Mouse (Mus musculus) liver, embryonic 16.5 days (tissue): ENCODE data around the gene Prr22. TPM values are rescaled to one million over a fixed set of nuclear protein-coding genes. Genes with fewer than 3 reads are reported as not detected.

Experiments used
- ATAC-seq: fragments of 200-750 bp; cut with Nextera tagmentation; 2 replicates; pipeline ENCODE4 v1.8.0; 2017; ENCODE audit warnings: low read depth, mild to moderate bottlenecking, moderate number of reproducible peaks, moderate library complexity
- H3K27ac ChIP-seq: fragments of 300-500 bp; sonication (generic); 2 replicates; pipeline ENCODE4 v1.5.1; 2014; ENCODE audit warnings: mild to moderate bottlenecking, low read length
- H3K27me3 ChIP-seq: fragments of 300-500 bp; sonication (generic); 2 replicates; pipeline ENCODE4 v1.6.1; 2014; ENCODE audit warnings: low read depth, low read length, mixed read lengths; ENCODE audit not compliant: control insufficient read depth, insufficient read depth
- H3K36me3 ChIP-seq: fragments of 300-500 bp; sonication (generic); 2 replicates; pipeline ENCODE4 v1.6.1; 2014; ENCODE audit warnings: mild to moderate bottlenecking; ENCODE audit not compliant: control insufficient read depth, insufficient read depth
- H3K4me1 ChIP-seq: fragments of 300-500 bp; sonication (generic); 2 replicates; pipeline ENCODE4 v1.6.1; 2014; ENCODE audit warnings: low read depth, low read length, mixed read lengths; ENCODE audit not compliant: control insufficient read depth
- H3K4me2 ChIP-seq: fragments of 300-500 bp; sonication (generic); 2 replicates; pipeline ENCODE4 v1.6.1; 2014; ENCODE audit warnings: low read depth, low read length, mixed read lengths
- H3K4me3 ChIP-seq: fragments of 300-500 bp; sonication (generic); 2 replicates; pipeline ENCODE4 v1.5.1; 2014; ENCODE audit warnings: low read depth, mild to moderate bottlenecking, low read length
- H3K9ac ChIP-seq: fragments of 300-500 bp; sonication (generic); 2 replicates; pipeline ENCODE4 v1.6.1; 2014; ENCODE audit warnings: low read depth, low read length
- H3K9me3 ChIP-seq: fragments of 300-500 bp; sonication (generic); replicated peaks from 2 replicates; pipeline ENCODE4 v1.6.1; 2016; ENCODE audit warnings: low read length; ENCODE audit not compliant: control insufficient read depth
- WGBS: fragments of 180-500 bp; shearing (Covaris S2); extraction: QIAGEN DNeasy Blood & Tissue Kit; methylation state at CpG from one replicate; pipeline ENCODE4 v1.1.7; 2014; ENCODE audit not compliant: insufficient replicate concordance; 5-methylcytosine and 5-hydroxymethylcytosine counted together
- polyA plus RNA-seq: library from polyadenylated mRNA; unstranded; fragments of >200 nt; fragmentation: Nextera tagmentation; extraction: Ambion mirVana; gene quantifications from 2 replicates; pipeline ENCODE4 v1.2.1, GENCODE M21; 2015

Prr22 gene
- polyA plus RNA-seq: 0.42 and 0.44 TPM in 2 replicates

DNA sequence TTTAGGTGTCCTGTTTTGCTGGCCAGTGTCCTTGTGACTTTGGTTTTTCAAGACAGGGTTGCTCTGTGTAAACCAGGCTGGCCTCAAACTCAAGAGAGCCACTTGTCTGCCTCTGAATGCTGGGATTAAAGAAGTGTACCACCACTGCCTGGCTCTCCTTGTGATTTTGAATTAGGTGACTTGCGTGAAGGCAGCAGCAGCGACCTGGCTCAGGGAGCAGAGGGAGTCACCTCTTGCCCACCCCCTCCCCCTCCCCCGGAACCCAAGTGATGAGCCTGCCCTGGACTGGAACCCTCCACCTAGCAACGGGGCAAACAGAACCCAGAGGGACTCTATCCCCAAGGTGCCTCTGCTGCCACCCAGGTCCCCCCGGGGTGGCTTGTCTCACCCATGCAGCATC lies at the start of gene Prr22:
Prr22 (plus strand) TSS at position 301 of the 400 bp plus-strand sequence.
- no peaks in the 10 kb centered on the region for H3K27me3 ChIP-seq
- no peaks in the 10 kb centered on the region for H3K9me3 ChIP-seq
- 82% methylated on average over 5 of the region's 5 CpGs for WGBS
- no peak within 1 kb of the TSS for H3K27ac ChIP-seq
- H3K4me1 ChIP-seq: peaks cover 17% of the 10 kb centered on the region
- no peak within 1 kb of the TSS for H3K4me2 ChIP-seq
- no peak within 1 kb of the TSS for H3K9ac ChIP-seq
- no peak for ATAC-seq
- H3K4me3 ChIP-seq: no peak within 1 kb of the TSS
- H3K36me3 ChIP-seq: peaks cover 22% of the 10 kb centered on the region

- no peak overlapping the region for H3K4me3 ChIP-seq
- ATAC-seq: no peak
- WGBS: 65% methylated on average over 5 of the region's 5 CpGs
- peaks cover 12% of the 10 kb centered on the region for H3K4me1 ChIP-seq
- H3K9ac ChIP-seq: no peak overlapping the region
- no peak overlapping the region for H3K4me2 ChIP-seq
- H3K9me3 ChIP-seq: no peaks in the 10 kb centered on the region
- no peak overlapping the region for H3K27ac ChIP-seq
- no peaks in the 10 kb centered on the region for H3K27me3 ChIP-seq
- H3K36me3 ChIP-seq: peaks cover 11% of the 10 kb centered on the region
These were observed 47.6 kb upstream of the Prr22 start for GRCm38 (mm10) chr17:56722441-56722840.

DNA sequence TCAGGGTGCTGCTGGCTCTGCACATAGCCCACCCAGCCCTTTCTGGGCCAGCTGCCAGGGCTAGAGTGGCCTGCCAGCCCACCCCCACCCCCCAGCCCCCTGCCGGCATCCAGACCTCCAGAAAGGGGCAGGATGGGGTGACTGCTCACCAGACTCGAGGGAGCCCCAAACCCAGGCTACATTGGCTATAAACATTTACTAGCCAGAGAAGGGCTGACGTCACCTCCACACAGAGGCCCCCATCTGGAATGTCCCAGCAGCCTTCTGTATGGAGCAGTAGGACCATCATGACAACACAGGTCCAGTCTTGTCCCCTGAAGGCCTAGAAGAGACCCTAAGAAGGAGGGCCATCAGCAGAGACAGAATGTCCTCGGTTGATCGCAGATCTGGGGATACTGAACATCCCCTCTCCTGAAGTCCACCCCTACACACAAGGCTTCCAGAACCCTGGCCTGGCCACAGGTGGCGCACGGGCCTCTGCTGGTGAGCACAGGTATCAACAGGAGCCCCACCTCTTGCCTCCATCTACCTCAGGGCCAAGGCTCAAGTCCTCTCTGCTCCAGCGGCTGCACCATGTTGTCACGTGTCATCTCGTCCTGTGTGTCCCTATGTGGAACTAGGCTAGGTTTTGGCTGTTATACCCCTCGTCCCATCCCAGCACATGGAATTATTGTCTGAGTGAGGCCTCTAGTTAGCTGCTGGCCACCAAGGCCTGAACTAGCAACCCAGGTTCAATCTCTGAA lies 46.5 kb upstream of the Prr22 start:
- Histone ChIP-seq H3K4me1 (peaks cover 15% of the 10 kb centered on the region), H3K36me3 (peaks cover 11% of the 10 kb centered on the region), H3K4me3 (no peak overlapping the region), H3K27ac (no peak overlapping the region), H3K9ac (no peak overlapping the region), H3K27me3 (no peaks in the 10 kb centered on the region), H3K4me2 (no peak overlapping the region), H3K9me3 (no peaks in the 10 kb centered on the region)
- no peak for ATAC-seq
- 78% methylated on average over 11 of the region's 11 CpGs for WGBS

DNA sequence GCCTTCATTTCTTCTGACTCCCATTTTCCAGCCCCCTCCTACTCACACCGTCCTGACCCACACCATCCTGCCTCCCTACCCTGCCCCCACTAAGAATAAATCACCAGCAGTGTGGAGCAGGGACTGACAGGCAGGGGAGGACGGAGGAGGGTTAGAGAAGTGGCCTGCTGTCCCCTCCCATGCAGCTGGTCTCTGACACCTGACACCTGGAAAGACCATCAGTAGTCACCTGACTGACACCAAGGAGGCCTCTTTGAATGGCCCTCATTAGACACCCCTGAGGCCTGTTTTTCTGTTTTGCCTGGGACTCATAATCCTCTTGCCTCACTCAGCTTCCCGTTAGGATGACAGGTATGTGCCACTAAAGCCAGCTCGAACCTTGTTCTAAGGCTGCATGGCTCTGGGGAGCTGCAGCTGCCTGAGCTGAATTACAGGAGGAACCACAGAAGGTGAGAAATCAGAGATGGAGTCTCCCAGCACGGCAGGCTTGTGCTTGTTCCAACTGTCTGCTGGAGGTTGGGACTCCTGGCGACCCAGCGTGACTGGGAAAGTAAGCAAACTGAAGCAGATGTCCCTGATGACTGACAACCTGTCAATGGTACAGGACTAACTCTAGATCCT lies 42.9 kb upstream of the Prr22 start:
- no peak overlapping the region for H3K27ac ChIP-seq
- 23% methylated on average over 7 of the region's 7 CpGs for WGBS
- H3K9me3 ChIP-seq: no peaks in the 10 kb centered on the region
- H3K4me1 ChIP-seq: peaks cover 8% of the 10 kb centered on the region
- H3K4me2 ChIP-seq: no peak overlapping the region
- H3K36me3 ChIP-seq: peaks cover 3% of the 10 kb centered on the region; the same call in 1 of the 2 replicates
- ATAC-seq: no peak
- no peaks in the 10 kb centered on the region for H3K27me3 ChIP-seq
- H3K4me3 ChIP-seq: no peak overlapping the region
- no peak overlapping the region for H3K9ac ChIP-seq

DNA sequence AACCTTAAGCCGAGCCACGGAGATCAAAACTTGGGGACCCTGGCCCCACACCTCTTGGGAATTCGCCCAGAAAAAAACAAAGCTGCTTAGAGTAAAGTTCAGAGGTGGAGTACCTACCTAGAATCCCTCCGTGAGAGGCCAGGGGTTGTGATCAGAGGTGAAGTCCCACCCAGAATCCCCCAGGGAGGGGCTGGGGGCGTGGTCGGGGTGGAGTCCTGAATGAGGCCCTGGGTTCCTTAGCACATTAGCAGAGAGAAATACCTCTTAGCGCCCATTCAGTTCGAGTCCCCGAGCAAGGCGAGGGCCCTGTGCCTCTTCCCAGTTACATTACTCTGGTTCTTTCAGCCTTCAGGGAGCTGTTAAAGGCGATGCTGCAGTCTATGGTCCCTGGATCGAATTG lies 42.4 kb upstream of the Prr22 start:
- no peak overlapping the region for H3K4me3 ChIP-seq
- no peaks in the 10 kb centered on the region for H3K9me3 ChIP-seq
- H3K4me2 ChIP-seq: no peak overlapping the region
- H3K27me3 ChIP-seq: no peaks in the 10 kb centered on the region
- H3K27ac ChIP-seq: no peak overlapping the region
- H3K4me1 ChIP-seq: peaks cover 8% of the 10 kb centered on the region
- peak; percentile 47; the same call in 1 of the 2 replicates for ATAC-seq
- WGBS: 12% methylated on average over 12 of the region's 12 CpGs
- H3K9ac ChIP-seq: no peak overlapping the region; the same call in 1 of the 2 replicates
- H3K36me3 ChIP-seq: no peaks in the 10 kb centered on the region

GRCm38 (mm10) chr17:56728117-56728516 lies 41.9 kb upstream of the Prr22 start:
- Histone ChIP-seq H3K9ac (no peak overlapping the region; the same call in 1 of the 2 replicates), H3K9me3 (no peaks in the 10 kb centered on the region), H3K4me2 (no peak overlapping the region), H3K4me1 (peaks cover 8% of the 10 kb centered on the region), H3K36me3 (no peaks in the 10 kb centered on the region), H3K27me3 (no peaks in the 10 kb centered on the region), H3K4me3 (no peak overlapping the region), H3K27ac (no peak overlapping the region)
- ATAC-seq: no peak
- WGBS: 13% methylated on average over 12 of the region's 12 CpGs

GRCm38 (mm10) chr17:56729151-56729550 lies 40.9 kb upstream of the Prr22 start:
- no peak for ATAC-seq
- Histone ChIP-seq H3K27me3 (peaks cover 2% of the 10 kb centered on the region; the same call in 1 of the 2 replicates), H3K4me3 (no peak overlapping the region), H3K36me3 (no peaks in the 10 kb centered on the region), H3K9ac (no peak overlapping the region), H3K27ac (no peak overlapping the region), H3K4me1 (peaks cover 8% of the 10 kb centered on the region), H3K9me3 (no peaks in the 10 kb centered on the region), H3K4me2 (no peak overlapping the region)
- WGBS: 56% methylated on average over 6 of the region's 6 CpGs

GRCm38 (mm10) chr17:56729656-56730055 lies 40.4 kb upstream of the Prr22 start:
- Histone ChIP-seq H3K27me3 (peaks cover 2% of the 10 kb centered on the region; the same call in 1 of the 2 replicates), H3K4me1 (peaks cover 8% of the 10 kb centered on the region), H3K4me3 (no peak overlapping the region), H3K27ac (no peak overlapping the region), H3K36me3 (no peaks in the 10 kb centered on the region), H3K9ac (no peak overlapping the region), H3K9me3 (no peaks in the 10 kb centered on the region), H3K4me2 (no peak overlapping the region)
- 63% methylated on average over 2 of the region's 2 CpGs for WGBS
- ATAC-seq: no peak

- no peak for ATAC-seq
- peaks cover 2% of the 10 kb centered on the region; the same call in 1 of the 2 replicates for H3K27me3 ChIP-seq
These were observed 33.5 kb upstream of the Prr22 start for GRCm38 (mm10) chr17:56736534-56736933.

More at GRCm38 (mm10) chr17:56736534-56736933, 33.5 kb upstream of the Prr22 start:
- no peaks in the 10 kb centered on the region for H3K4me1 ChIP-seq
- WGBS: 31% methylated on average over 8 of the region's 8 CpGs
- H3K4me3 ChIP-seq: no peak overlapping the region
- no peak overlapping the region for H3K4me2 ChIP-seq
- no peak overlapping the region for H3K27ac ChIP-seq
- H3K9me3 ChIP-seq: no peaks in the 10 kb centered on the region
- no peak overlapping the region for H3K9ac ChIP-seq
- no peaks in the 10 kb centered on the region for H3K36me3 ChIP-seq
